7 mouse cellular contexts compared by ENCODE assay signal in genomic region chr10:59323488-59324161, GRCm38 (mm10). TPM values are rescaled to one million over a fixed set of nuclear protein-coding genes. Genes with fewer than 3 reads are reported as not detected.
A peak's percentile ranks its signal among the peaks of the same experiment; 100 is the strongest.
DNase-seq lines count a peak whose midpoint lies in the region; ATAC-seq lines count a peak whose summit lies in the region.

No protein-coding gene starts in this region.

- no peaks in the 10 kb centered on the region for H3K9me3 ChIP-seq in kidney, embryonic 15.5 days (replicated peaks)
- no peaks in the 10 kb centered on the region for H3K9me3 ChIP-seq in lung, embryonic 15.5 days

- DNase-seq in urinary bladder, postnatal 14 days (ENCODE audit: low spot score): peak; percentile 72
- DNase-seq in urinary bladder, adult 2 months (ENCODE audit: low spot score): no peak
- peak; percentile 22 for DNase-seq in brain, embryonic 18.5 days (ENCODE audit: low read depth, low spot score)
- DNase-seq in gastrocnemius, adult 8-10 months (ENCODE audit: low spot score in 2 of 2): peak; percentile 17 to 72
- DNase-seq in right cerebral cortex, postnatal 36 days (ENCODE audit: low spot score in 2 of 2): peak; percentile 42 to 46

- ATAC-seq in kidney, embryonic 15.5 days (replicated peaks; ENCODE audit: low FRiP score): peak; percentile 80
- peak; percentile 84 for ATAC-seq in lung, embryonic 15.5 days (ENCODE audit: borderline replicate concordance, extremely low read depth, low FRiP score, low TSS enrichment)

- H3K9ac ChIP-seq in kidney, embryonic 15.5 days: peak overlapping the region; percentile 80
- H3K9ac ChIP-seq in lung, embryonic 15.5 days: peak overlapping the region; percentile 93

- H3K27ac ChIP-seq in kidney, embryonic 15.5 days: peak overlapping the region; percentile 97
- H3K27ac ChIP-seq in lung, embryonic 15.5 days: peak overlapping the region; percentile 97

- H3K4me3 ChIP-seq in kidney, embryonic 15.5 days (replicated peaks): peak overlapping the region; percentile 76
- peak overlapping the region; percentile 85 for H3K4me3 ChIP-seq in lung, embryonic 15.5 days

- 1% methylated on average over 47 of the region's 49 CpGs for WGBS in kidney, embryonic 15.5 days
- WGBS in lung, embryonic 15.5 days: under 1% methylated on average over 49 of the region's 49 CpGs

- no peaks in the 10 kb centered on the region for H3K36me3 ChIP-seq in kidney, embryonic 15.5 days
- H3K36me3 ChIP-seq in lung, embryonic 15.5 days: no peaks in the 10 kb centered on the region

- H3K4me2 ChIP-seq in kidney, embryonic 15.5 days: peak overlapping the region; percentile 86
- peak overlapping the region; percentile 84 for H3K4me2 ChIP-seq in lung, embryonic 15.5 days

- H3K4me1 ChIP-seq in kidney, embryonic 15.5 days: peaks cover 24% of the 10 kb centered on the region
- H3K4me1 ChIP-seq in lung, embryonic 15.5 days: peaks cover 11% of the 10 kb centered on the region

- no peaks in the 10 kb centered on the region for H3K27me3 ChIP-seq in kidney, embryonic 15.5 days
- no peaks in the 10 kb centered on the region for H3K27me3 ChIP-seq in lung, embryonic 15.5 days

RNA-seq across cellular contexts. Expression of gene P4ha1, which starts 0.5 kb away (rescaled TPM):
- polyA plus RNA-seq in urinary bladder, adult 2 months (2012; rRNA removed): 36.0 TPM in 2 replicates
- 10 to 100 TPM; 30.9 to 40.8 (median 32.1) TPM for total RNA-seq in gastrocnemius, adult 8-10 months (2022)
- 68.4 TPM in 2 replicates for polyA plus RNA-seq in kidney, embryonic 15.5 days (2015; fragmentation: Nextera tagmentation; extraction: Ambion mirVana)
- polyA plus RNA-seq in lung, embryonic 15.5 days (2015; fragmentation: Nextera tagmentation; extraction: Ambion mirVana): 71.3 and 72.0 TPM in 2 replicates
